Mouse (Mus musculus) thymus, postnatal 14 days (tissue): ENCODE results near the gene Rrp36.

Source experiments
- DNase-seq: peaks from one replicate; pipeline ENCODE4 v3.0.0; 2021

Gene Rrp36

GRCm38 (mm10) chr17:46673850-46674529, at the start of gene Rrp36:
Gene Rrp36 (minus strand): TSS chr17:46674352.
- DNase-seq, result peak; percentile 89

GRCm38 (mm10) chr17:46721077-46721476, 46.9 kb upstream of the Rrp36 start:
- DNase-seq, result no peak

GRCm38 (mm10) chr17:46714756-46715481, 40.8 kb upstream of the Rrp36 start:
- peak; percentile 40 for DNase-seq

DNA sequence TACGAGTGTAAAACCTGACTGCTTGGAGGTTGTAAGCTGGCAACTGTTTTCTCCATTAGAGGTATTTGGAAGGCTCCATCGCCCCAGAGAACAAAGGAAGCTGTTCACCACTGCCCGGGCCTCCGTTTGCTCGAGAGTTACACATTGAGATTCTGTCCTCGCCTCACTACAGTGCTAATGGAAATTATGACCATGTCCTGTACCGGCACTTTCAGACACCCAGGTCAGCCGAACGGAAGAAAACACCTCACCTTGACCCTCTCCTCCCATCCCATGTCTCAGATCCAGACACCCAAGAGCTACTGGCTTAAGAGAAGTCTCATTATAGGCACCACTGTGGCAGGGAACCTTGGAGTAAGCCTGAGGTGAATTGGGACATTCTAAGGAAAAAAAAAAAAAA, 39.7 kb upstream of the Rrp36 start:
- DNase-seq, result no peak

GRCm38 (mm10) chr17:46712442-46712841, 38.3 kb upstream of the Rrp36 start:
- DNase-seq, result no peak

GRCm38 (mm10) chr17:46711612-46712271, 37.6 kb upstream of the Rrp36 start:
- peak; percentile 48 for DNase-seq

DNA sequence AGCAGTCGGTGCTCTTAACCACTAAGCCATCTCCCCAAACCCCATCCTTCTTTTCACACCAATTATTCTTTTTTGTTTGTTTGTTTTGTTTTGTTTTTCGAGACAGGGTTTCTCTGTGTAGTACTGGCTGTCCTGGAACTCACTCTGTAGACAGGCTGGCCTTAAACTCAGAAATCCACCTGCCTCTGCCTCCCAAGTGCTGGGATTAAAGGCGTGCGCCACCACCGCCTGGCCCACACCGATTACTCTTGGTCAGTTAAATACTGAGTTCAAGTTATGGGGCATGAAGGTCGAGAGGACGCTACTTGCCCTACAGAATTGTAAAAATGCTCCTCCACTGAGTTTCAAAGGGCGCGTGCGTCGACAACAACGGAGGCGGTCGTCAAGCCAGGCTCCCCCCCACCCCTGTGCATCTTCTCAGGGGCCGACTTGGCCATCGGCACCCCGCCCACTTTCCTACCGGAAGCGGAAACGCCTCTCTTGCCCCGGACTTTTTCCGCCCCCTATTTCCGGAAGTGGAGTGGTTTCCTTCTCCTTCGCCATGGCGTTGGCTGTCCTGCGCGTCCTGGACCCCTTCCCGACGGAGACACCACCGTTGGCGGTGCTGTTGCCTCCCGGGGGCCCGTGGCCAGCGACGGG, 36.9 kb upstream of the Rrp36 start, which contains the start of gene Pex6:
Gene Pex6 (plus strand): TSS at position 505 of the 639 bp plus-strand sequence.
- DNase-seq, result peak; percentile 95

- no peak for DNase-seq
Measured at GRCm38 (mm10) chr17:46706375-46707089, 32.4 kb upstream of the Rrp36 start.

- DNase-seq, result peak; percentile 96
Measured at GRCm38 (mm10) chr17:46704887-46705835, 31.0 kb upstream of the Rrp36 start, which contains the start of gene Ppp2r5d. Gene Ppp2r5d (minus strand): TSS chr17:46705111.

DNA sequence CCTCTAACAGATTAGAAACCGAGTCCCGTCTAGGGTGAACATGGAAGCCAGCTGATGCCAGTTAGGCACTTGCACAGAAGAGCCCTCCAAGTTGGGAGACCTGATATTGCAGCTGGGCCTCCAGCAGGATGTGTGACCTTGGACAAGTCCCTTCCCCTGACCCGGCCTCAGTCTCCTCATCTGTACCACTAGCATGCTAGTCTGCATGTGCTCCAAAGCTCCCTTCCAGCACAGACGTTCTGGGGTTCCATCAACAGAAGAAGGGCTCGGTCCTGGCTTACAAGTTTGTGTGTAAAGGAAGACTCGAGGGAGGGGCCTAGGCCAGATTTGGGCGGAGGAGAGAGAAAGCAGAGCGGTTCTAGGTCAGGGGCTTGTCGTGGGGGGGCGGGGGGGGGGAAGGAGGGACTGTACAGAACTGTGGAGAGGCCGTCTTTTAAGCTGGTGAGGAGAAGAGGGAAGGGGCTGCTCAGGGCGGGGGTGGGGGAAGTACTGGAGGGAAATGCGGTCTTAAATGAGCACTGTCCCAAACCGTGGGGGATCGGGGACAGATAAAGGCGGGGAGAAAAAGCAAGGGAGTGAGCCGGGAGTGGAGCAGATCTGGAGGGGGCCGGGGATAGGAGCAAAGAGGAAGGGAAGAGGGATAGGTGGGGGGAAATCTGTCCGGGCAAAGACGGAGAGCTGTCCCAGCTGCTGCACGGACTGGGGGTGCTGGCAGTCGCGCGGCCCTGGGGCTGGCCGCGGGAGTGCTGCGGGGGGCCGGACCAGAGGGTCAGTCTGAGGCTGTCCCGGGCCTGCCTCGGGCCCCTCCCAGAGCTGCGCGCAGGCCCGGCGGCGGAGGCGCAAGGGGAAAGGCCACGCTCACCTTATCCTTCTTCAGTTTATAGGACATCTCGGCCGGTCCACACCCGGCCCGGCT, 30.1 kb upstream of the Rrp36 start:
- peak; percentile 48 for DNase-seq

DNA sequence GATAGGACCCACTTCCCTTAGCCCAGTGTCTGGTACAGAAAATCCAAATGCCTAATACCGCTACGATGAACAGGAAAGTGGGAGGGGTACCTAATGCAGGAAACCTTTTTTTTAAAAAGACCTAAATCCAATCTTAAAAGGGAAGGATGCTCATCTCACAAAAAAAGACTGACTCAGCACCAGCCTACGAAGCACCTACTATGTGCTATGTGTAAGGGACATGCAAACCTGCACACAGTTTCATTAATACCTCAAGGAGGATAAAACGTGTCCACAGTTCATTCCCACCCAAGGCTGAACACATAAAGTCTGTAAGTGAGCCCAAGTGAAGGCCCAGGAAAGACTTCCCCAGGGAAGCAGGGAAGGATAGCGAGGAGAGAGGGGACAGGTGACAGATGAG, 28.4 kb upstream of the Rrp36 start:
- DNase-seq, result no peak

- DNase-seq, result no peak
Measured at GRCm38 (mm10) chr17:46702100-46702499, 27.9 kb upstream of the Rrp36 start.

- no peak for DNase-seq
Measured at GRCm38 (mm10) chr17:46701489-46701888, 27.3 kb upstream of the Rrp36 start.

DNA sequence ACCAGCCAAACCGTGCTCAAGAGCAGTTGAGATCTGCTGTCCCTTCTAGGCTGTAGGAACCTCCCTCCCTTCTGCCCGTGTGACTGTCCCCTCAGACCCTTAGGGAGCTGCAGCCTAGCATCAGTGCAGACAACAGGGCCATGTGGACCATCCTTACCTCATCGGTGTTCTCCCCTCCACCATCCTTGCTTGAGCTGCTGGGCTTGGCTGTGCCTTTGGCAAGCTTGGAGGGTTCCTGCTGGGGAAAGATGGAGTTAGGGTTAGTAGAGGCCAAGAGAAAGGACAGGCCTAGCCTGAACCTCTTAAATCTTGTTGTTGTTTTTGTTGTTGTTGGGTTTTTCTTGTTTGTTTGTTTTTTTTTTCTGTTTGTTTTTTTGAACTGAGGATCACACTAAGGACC, 25.8 kb upstream of the Rrp36 start:
- no peak for DNase-seq

GRCm38 (mm10) chr17:46699245-46699644, 25.1 kb upstream of the Rrp36 start:
- DNase-seq, result no peak

DNA sequence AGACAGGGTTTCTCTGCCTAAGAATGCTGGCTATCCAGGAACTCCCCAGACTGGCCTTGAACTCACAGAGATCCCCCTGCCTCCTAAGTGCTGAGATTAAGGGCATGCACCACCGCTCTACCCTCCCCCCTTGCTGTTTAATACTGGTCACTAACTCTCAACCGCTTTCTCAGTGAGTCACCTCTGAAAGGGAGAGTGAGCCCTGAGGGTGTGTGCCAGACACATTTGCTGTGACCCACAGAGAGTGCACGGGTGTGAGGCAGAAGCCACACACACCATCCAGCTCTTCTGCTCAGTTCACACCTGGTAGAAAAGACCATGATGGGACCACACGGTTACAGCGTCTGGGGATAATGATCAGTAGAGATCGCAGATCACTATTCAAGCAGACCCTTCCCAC, 24.4 kb upstream of the Rrp36 start:
- no peak for DNase-seq

GRCm38 (mm10) chr17:46694517-46695063, 20.4 kb upstream of the Rrp36 start:
- DNase-seq, result no peak

GRCm38 (mm10) chr17:46691390-46691789, 17.2 kb upstream of the Rrp36 start:
- no peak for DNase-seq

DNA sequence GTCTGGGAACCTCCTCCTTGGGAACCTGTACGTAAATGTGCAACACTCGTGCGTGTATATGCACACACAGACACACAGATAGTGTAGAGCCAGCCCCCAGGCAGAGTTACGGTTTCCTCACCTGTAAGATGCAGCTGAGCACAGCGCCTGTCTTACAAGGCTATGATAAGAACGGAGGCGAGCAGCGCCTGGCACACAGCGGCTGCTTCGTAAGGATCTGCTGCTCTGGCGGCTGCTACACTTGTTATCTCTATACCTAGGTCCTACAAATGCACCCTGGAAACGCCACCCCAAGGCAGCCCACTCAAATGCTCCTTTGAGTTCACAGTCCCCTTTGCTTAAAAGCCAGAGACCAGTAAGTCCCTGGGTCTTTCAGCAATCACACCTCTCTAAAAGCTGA, 16.5 kb upstream of the Rrp36 start:
- DNase-seq, result no peak

- no peak for DNase-seq
Measured at GRCm38 (mm10) chr17:46685913-46686312, 11.8 kb upstream of the Rrp36 start.
